Mouse (Mus musculus): ENCODE data around the gene Ffar2. TPM values are rescaled to one million over a fixed set of nuclear protein-coding genes. Genes with fewer than 3 reads are reported as not detected.
A peak's percentile ranks its signal among the peaks of the same experiment; 100 is the strongest.

Gene Ffar2
- 0.26 and 0.45 TPM in 2 replicates for polyA plus RNA-seq (2015; fragmentation: Nextera tagmentation; extraction: Ambion mirVana)

DNA sequence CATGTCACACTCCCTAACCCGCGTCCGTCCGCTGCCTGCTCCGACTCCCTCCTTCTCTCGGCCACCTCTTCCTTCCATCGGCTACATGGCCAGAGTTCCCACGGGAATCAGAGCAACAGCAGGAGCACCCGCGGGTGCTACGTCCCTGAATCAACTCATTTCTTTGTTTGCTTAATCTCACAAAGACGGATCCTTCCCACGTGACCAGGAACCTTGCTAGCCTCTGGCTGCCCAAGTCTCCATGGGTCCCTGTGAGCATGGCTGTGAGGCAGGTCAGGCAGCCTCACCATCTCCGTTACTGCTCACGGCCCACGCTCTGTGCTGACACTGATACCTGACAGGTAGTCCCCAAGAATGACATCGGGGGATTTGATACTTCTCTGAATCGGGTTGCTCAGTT lies at the start of gene Ffar2:
TSS of gene Ffar2 (minus strand) at position 101 of the 400 bp plus-strand sequence.
- Histone ChIP-seq H3K36me3 (ENCODE audit: control insufficient read depth, insufficient read depth) (no peaks in the 10 kb centered on the region), H3K4me2 (ENCODE audit: low read depth, low read length) (no peak within 1 kb of the TSS), H3K4me3 (ENCODE audit: low read length) (no peak within 1 kb of the TSS), H3K27ac (ENCODE audit: low read length) (no peak within 1 kb of the TSS), H3K27me3 (ENCODE audit: control insufficient read depth, insufficient read depth, low read length) (no peaks in the 10 kb centered on the region; the same call in 1 of the 2 replicates), H3K9me3 (replicated peaks; ENCODE audit: control insufficient read depth, low read length) (no peaks in the 10 kb centered on the region), H3K4me1 (ENCODE audit: control insufficient read depth, insufficient read depth, low read length) (no peaks in the 10 kb centered on the region), H3K9ac (ENCODE audit: low read length) (no peak within 1 kb of the TSS)
- ATAC-seq (replicated peaks; ENCODE audit: extremely low read depth, insufficient read depth, low FRiP score): no peak
- WGBS: 82% methylated on average over 18 of the region's 18 CpGs

DNA sequence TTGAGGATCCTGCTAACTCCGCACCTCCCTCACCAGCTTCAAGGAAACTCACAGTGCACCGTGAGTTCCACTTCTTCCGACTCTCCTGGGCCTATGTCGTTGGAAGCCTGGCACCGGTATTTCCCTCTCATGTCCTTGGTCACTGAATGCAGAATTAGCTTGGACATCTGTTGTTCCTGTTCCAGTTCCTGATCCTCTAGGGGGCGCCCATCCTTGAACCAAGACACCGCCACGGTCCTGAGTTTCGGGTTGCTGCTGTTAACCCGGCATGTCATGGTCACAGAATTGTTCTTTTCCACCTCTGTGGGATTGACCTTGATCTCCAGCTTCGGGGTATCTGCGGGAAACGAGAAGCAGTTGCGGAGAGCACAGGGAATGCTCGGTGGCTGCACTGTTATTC lies 49.5 kb upstream of the Ffar2 start:
- Histone ChIP-seq H3K27ac (ENCODE audit: low read length) (no peak overlapping the region), H3K9ac (ENCODE audit: low read length) (0 out of 2 replicates have a peak overlapping the region, but pooled peaks have one; percentile 29), H3K9me3 (replicated peaks; ENCODE audit: control insufficient read depth, low read length) (no peaks in the 10 kb centered on the region), H3K4me1 (ENCODE audit: control insufficient read depth, insufficient read depth, low read length) (no peaks in the 10 kb centered on the region), H3K36me3 (ENCODE audit: control insufficient read depth, insufficient read depth) (no peaks in the 10 kb centered on the region), H3K4me3 (ENCODE audit: low read length) (0 out of 2 replicates have a peak overlapping the region, but pooled peaks have one; percentile 18), H3K4me2 (ENCODE audit: low read depth, low read length) (peak overlapping the region; percentile 49), H3K27me3 (ENCODE audit: control insufficient read depth, insufficient read depth, low read length) (peaks cover 9% of the 10 kb centered on the region)
- 17% methylated on average over 15 of the region's 15 CpGs for WGBS
- ATAC-seq (replicated peaks; ENCODE audit: extremely low read depth, insufficient read depth, low FRiP score): no peak

DNA sequence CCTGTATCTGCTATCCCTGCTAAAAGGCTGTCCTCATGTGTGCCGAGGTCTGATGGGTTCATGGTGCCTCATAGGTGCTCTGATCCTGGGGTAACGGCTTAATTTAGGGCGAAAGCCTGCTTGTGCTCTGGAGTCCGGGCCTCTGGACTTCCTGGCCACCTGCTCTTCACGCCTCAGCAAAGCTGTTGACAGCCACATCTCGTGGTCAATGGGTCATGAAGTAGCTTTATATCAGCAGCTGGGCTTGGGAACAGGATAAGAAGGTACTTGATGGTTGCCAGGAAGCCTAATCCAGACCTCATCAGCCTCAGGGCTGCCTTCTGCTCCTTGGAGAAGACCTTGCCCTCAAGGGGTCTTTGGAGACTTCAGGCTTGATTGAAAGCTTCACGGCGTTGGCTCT lies 39.8 kb upstream of the Ffar2 start:
- no peaks in the 10 kb centered on the region for H3K9me3 ChIP-seq (replicated peaks; ENCODE audit: control insufficient read depth, low read length)
- peaks cover 10% of the 10 kb centered on the region; the same call in 1 of the 2 replicates for H3K4me1 ChIP-seq (ENCODE audit: control insufficient read depth, insufficient read depth, low read length)
- no peak overlapping the region for H3K4me2 ChIP-seq (ENCODE audit: low read depth, low read length)
- no peaks in the 10 kb centered on the region for H3K36me3 ChIP-seq (ENCODE audit: control insufficient read depth, insufficient read depth)
- ATAC-seq (replicated peaks; ENCODE audit: extremely low read depth, insufficient read depth, low FRiP score): no peak
- no peak overlapping the region for H3K9ac ChIP-seq (ENCODE audit: low read length)
- no peak overlapping the region for H3K4me3 ChIP-seq (ENCODE audit: low read length)
- 45% methylated on average over 8 of the region's 8 CpGs for WGBS
- H3K27ac ChIP-seq (ENCODE audit: low read length): no peak overlapping the region
- H3K27me3 ChIP-seq (ENCODE audit: control insufficient read depth, insufficient read depth, low read length): peaks cover 15% of the 10 kb centered on the region

DNA sequence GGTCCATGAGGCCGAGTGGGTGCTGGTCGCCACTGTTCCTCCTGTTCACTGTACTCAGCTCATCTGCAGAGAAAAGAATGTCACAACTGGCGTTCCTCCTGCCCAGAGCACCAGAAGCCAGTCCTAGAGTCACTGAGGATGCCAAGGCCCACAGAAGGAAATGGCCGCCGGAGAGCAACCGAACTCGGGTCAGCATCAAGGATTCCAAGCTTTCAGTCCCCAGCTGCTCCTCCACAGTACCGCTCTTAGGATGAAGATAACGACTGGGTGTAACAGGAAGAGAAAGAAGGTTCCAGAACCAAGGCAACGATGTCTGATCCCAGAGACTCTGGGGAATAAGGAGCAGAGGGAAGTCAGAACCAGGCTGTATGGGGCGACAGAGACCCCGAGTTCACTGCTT lies 37.9 kb upstream of the Ffar2 start, which contains the start of gene Ffar1:
TSS of gene Ffar1 (minus strand) at position 101 of the 400 bp plus-strand sequence.
- 77% methylated on average over 12 of the region's 12 CpGs for WGBS
- H3K4me2 ChIP-seq (ENCODE audit: low read depth, low read length): no peak within 1 kb of the TSS
- H3K4me3 ChIP-seq (ENCODE audit: low read length): no peak within 1 kb of the TSS
- H3K36me3 ChIP-seq (ENCODE audit: control insufficient read depth, insufficient read depth): no peaks in the 10 kb centered on the region
- no peak within 1 kb of the TSS for H3K27ac ChIP-seq (ENCODE audit: low read length)
- H3K4me1 ChIP-seq (ENCODE audit: control insufficient read depth, insufficient read depth, low read length): peaks cover 10% of the 10 kb centered on the region; the same call in 1 of the 2 replicates
- H3K9ac ChIP-seq (ENCODE audit: low read length): no peak within 1 kb of the TSS
- peaks cover 15% of the 10 kb centered on the region for H3K27me3 ChIP-seq (ENCODE audit: control insufficient read depth, insufficient read depth, low read length)
- ATAC-seq (replicated peaks; ENCODE audit: extremely low read depth, insufficient read depth, low FRiP score): no peak
- no peaks in the 10 kb centered on the region for H3K9me3 ChIP-seq (replicated peaks; ENCODE audit: control insufficient read depth, low read length)

DNA sequence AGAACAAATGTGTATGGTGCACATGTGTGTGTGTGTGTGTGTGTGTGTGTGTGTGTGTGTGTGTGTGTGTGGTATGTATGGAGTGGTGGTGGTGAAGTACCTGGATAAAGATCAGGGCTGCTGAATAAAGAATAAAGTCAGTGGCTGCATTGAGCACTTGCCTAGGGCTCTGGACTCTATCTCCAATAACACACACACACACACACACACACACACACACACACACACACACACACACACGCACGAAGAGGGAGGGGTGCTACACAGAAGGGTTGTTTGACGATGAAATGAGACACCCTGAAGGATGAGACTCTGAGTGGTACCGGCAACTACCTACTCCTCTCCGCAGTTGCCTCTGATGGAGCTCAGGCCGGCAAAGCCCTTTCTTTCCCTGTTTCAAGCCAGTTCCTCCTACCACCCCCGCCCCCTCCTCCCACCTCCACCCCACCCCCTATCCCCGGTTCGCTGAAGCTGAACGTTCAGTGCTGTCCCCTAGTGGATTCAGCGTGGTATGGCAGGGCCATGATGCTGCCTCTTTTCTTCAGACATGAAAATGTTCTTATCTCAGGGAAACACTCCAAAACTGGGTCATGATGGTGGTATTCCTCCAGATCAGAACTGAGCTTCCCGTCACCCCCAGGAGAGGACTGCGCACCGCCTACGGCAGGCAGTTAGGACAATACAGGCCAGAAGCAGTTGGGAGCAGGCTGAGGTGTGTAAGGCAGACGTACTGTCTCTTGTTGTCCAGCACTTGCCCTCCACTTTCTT lies 36.2 kb upstream of the Ffar2 start:
- Histone ChIP-seq H3K9me3 (replicated peaks; ENCODE audit: control insufficient read depth, low read length) (no peaks in the 10 kb centered on the region), H3K4me1 (ENCODE audit: control insufficient read depth, insufficient read depth, low read length) (peaks cover 10% of the 10 kb centered on the region; the same call in 1 of the 2 replicates), H3K9ac (ENCODE audit: low read length) (no peak overlapping the region), H3K36me3 (ENCODE audit: control insufficient read depth, insufficient read depth) (no peaks in the 10 kb centered on the region), H3K27me3 (ENCODE audit: control insufficient read depth, insufficient read depth, low read length) (peaks cover 19% of the 10 kb centered on the region), H3K4me3 (ENCODE audit: low read length) (no peak overlapping the region), H3K27ac (ENCODE audit: low read length) (no peak overlapping the region), H3K4me2 (ENCODE audit: low read depth, low read length) (peak overlapping the region; percentile 52)
- WGBS: 10% methylated on average over 14 of the region's 16 CpGs
- no peak for ATAC-seq (replicated peaks; ENCODE audit: extremely low read depth, insufficient read depth, low FRiP score)

DNA sequence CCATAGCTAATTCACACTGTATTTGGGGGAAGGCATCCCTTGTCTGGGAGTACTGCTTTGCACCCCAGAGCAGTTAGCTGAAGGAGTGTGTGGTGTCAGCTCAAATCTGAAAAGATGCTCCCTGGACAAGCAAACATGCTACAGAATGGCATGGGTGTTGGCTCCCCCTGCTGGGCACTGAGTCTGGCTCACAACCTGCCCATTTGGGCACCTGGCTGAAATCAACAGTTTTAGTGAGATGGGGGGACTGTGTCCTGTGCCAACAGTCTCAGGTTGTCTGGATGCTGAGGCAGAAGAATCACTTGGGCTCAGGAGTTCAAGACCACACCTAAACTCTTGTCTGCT lies 35.7 kb upstream of the Ffar2 start:
- Histone ChIP-seq H3K9me3 (replicated peaks; ENCODE audit: control insufficient read depth, low read length) (no peaks in the 10 kb centered on the region), H3K36me3 (ENCODE audit: control insufficient read depth, insufficient read depth) (no peaks in the 10 kb centered on the region), H3K9ac (ENCODE audit: low read length) (no peak overlapping the region), H3K27me3 (ENCODE audit: control insufficient read depth, insufficient read depth, low read length) (peaks cover 21% of the 10 kb centered on the region), H3K4me2 (ENCODE audit: low read depth, low read length) (no peak overlapping the region), H3K27ac (ENCODE audit: low read length) (no peak overlapping the region), H3K4me1 (ENCODE audit: control insufficient read depth, insufficient read depth, low read length) (peaks cover 10% of the 10 kb centered on the region; the same call in 1 of the 2 replicates), H3K4me3 (ENCODE audit: low read length) (no peak overlapping the region)
- no peak; the same call in 1 of the 2 replicates for ATAC-seq (replicated peaks; ENCODE audit: extremely low read depth, insufficient read depth, low FRiP score)

DNA sequence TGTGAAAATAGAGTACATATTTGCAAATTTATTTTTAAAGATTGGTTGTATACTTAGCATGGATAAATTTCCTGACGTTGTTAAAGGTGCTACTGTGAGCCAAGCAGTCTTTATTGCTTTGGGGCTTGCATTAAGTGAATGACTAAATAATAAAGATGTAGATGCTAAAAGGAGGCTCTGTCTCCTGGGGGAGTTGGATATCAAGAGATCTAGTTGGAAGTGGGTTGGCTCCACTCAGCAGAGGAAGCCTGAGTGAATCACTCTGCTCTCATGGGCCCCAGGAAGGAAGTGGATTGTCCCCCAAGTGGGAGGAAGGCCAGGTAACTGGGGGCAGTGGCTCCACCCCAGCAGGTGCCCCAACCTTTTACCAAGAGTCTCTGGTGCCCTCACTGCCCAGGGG lies 34.2 kb upstream of the Ffar2 start:
- H3K36me3 ChIP-seq (ENCODE audit: control insufficient read depth, insufficient read depth): no peaks in the 10 kb centered on the region
- 65% methylated on average over 1 of the region's 1 CpGs for WGBS
- H3K27ac ChIP-seq (ENCODE audit: low read length): no peak overlapping the region
- no peaks in the 10 kb centered on the region for H3K9me3 ChIP-seq (replicated peaks; ENCODE audit: control insufficient read depth, low read length)
- H3K27me3 ChIP-seq (ENCODE audit: control insufficient read depth, insufficient read depth, low read length): peaks cover 21% of the 10 kb centered on the region
- no peak for ATAC-seq (replicated peaks; ENCODE audit: extremely low read depth, insufficient read depth, low FRiP score)
- H3K4me2 ChIP-seq (ENCODE audit: low read depth, low read length): no peak overlapping the region
- no peak overlapping the region for H3K9ac ChIP-seq (ENCODE audit: low read length)
- no peak overlapping the region for H3K4me3 ChIP-seq (ENCODE audit: low read length)
- peaks cover 5% of the 10 kb centered on the region; the same call in 1 of the 2 replicates for H3K4me1 ChIP-seq (ENCODE audit: control insufficient read depth, insufficient read depth, low read length)

DNA sequence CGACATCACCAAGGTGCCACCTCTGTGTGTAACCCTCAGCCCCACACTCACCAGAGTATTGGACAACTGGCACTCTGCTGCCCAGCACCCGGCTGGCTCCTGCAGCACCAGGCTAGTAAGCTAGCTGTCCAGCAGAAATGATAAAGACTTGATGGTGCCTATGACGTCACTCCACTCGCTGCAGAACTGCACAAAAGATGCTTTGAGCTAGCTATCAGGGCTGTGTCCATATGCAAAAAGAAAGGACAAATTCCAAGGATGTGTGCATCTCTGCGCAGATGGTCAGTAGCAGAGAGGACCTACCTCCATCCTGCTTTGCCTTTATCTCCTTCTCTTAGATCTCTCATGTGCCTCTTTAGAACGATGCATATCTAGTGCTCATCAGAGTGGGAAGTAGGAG lies 32.5 kb upstream of the Ffar2 start, which contains the start of gene Ffar3:
TSS of gene Ffar3 (minus strand) at position 101 of the 400 bp plus-strand sequence.
- H3K36me3 ChIP-seq (ENCODE audit: control insufficient read depth, insufficient read depth): no peaks in the 10 kb centered on the region
- peaks cover 10% of the 10 kb centered on the region for H3K27me3 ChIP-seq (ENCODE audit: control insufficient read depth, insufficient read depth, low read length)
- H3K4me1 ChIP-seq (ENCODE audit: control insufficient read depth, insufficient read depth, low read length): peaks cover 5% of the 10 kb centered on the region; the same call in 1 of the 2 replicates
- H3K4me2 ChIP-seq (ENCODE audit: low read depth, low read length): no peak within 1 kb of the TSS
- ATAC-seq (replicated peaks; ENCODE audit: extremely low read depth, insufficient read depth, low FRiP score): no peak
- no peaks in the 10 kb centered on the region for H3K9me3 ChIP-seq (replicated peaks; ENCODE audit: control insufficient read depth, low read length)
- H3K27ac ChIP-seq (ENCODE audit: low read length): no peak within 1 kb of the TSS
- no peak within 1 kb of the TSS for H3K4me3 ChIP-seq (ENCODE audit: low read length)
- H3K9ac ChIP-seq (ENCODE audit: low read length): no peak within 1 kb of the TSS
- WGBS: 47% methylated on average over 6 of the region's 6 CpGs

DNA sequence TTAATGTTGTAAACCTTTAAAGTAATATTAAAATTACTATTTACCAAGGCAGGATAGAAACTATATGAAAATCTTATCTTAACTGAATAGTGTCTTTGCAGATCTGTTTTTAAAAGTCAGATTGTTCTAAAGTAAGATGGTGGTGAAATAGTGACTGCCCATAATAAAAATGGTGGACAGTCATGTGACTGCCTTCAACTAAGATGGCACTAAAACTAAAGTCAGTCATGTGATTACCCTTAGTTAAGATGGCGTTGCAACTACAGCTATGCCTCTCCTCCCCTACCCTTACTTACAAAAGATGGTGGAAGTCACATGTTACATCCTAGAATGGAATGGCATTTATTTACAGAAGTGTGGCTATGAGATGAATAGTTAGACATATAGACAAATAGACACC lies 27.8 kb upstream of the Ffar2 start:
- no peak overlapping the region for H3K9ac ChIP-seq (ENCODE audit: low read length)
- no peak for ATAC-seq (replicated peaks; ENCODE audit: extremely low read depth, insufficient read depth, low FRiP score)
- 76% methylated on average over 1 of the region's 1 CpGs for WGBS
- H3K9me3 ChIP-seq (replicated peaks; ENCODE audit: control insufficient read depth, low read length): no peaks in the 10 kb centered on the region
- H3K4me2 ChIP-seq (ENCODE audit: low read depth, low read length): no peak overlapping the region
- H3K4me1 ChIP-seq (ENCODE audit: control insufficient read depth, insufficient read depth, low read length): no peaks in the 10 kb centered on the region
- H3K4me3 ChIP-seq (ENCODE audit: low read length): no peak overlapping the region
- no peak overlapping the region for H3K27ac ChIP-seq (ENCODE audit: low read length)
- peaks cover 6% of the 10 kb centered on the region for H3K27me3 ChIP-seq (ENCODE audit: control insufficient read depth, insufficient read depth, low read length)
- no peaks in the 10 kb centered on the region for H3K36me3 ChIP-seq (ENCODE audit: control insufficient read depth, insufficient read depth)
